Mouse (Mus musculus) heart, adult 10 weeks (tissue): ENCODE data around the gene Pon3. TPM values are rescaled to one million over a fixed set of nuclear protein-coding genes. Genes with fewer than 3 reads are reported as not detected.

Experiments used
- polyA plus RNA-seq: library from polyadenylated mRNA; stranded (reverse); fragments of 350-450 nt; fragmentation: Illumina TruSeq; extraction: RNeasy Lipid Tissue Mini Kit (QIAGEN cat#74804); gene quantifications from one replicate; pipeline ENCODE4 v1.2.3, GENCODE M21; 2014; ENCODE audit warnings: low read depth, low replicate concordance

Gene Pon3
- polyA plus RNA-seq, result 32.7 TPM

GRCm38 (mm10) chr6:5255722-5256451, at the start of gene Pon3:
Pon3 (minus strand) TSS chr6:5256286.

DNA sequence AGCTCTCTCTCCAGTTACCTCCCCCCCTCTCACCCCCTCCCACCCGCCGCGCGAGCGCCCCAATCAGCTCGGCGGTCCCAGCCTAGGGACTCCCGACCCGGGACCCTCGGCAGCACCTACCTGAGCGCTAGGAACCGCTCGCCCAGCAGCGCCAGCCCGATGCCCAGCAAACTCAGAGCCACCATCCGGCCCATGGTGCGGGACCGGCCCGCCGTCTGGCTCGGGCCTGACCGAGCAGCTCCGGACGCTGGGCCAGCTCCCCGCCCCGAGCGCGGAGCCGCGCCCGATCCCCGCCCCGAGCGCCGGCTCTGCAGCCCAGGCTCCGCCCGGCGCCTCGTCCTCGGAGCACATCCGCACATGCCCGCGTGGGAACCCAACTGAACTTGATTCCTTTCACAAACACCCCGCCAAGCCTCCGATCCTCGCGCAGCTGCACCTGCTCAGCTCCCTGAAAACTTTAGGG, 42.0 kb upstream of the Pon3 start, which contains the start of gene Pon2:
Gene Pon2, minus strand, starts transcription at position 364 of the 463 bp plus-strand sequence.

GRCm38 (mm10) chr6:5193693-5194092, 62.4 kb downstream of the Pon3 start, which contains the start of gene Pon1:
Pon1 (minus strand) TSS chr6:5193946.

Other genes with a start within 250 kb of the Pon3 start
- 3.4 TPM for gene Pon1, start 62.3 kb downstream of the Pon3 start, polyA plus RNA-seq
- gene Pon2, start 42.2 kb upstream of the Pon3 start, polyA plus RNA-seq, result 36.9 TPM
- gene Asb4, start 127.1 kb upstream of the Pon3 start, polyA plus RNA-seq, result 5.4 TPM
- 297 TPM for gene Pdk4, start 240.0 kb upstream of the Pon3 start, polyA plus RNA-seq